Mouse (Mus musculus): Measurements from ENCODE around the gene Ccdc155. TPM values are rescaled to one million over a fixed set of nuclear protein-coding genes. Genes with fewer than 3 reads are reported as not detected.

Ccdc155 gene
- polyA plus RNA-seq, 1 experiment from 2014 or later: 0.48 TPM

GRCm38 (mm10) chr7:45216442-45217183, 11.9 kb upstream of the Ccdc155 start:
- Histone ChIP-seq H3K9me3 (replicated peaks) (no peaks in the 10 kb centered on the region), H3K4me2 (replicated peaks) (peak overlapping the region; percentile 79), H3K27me3 (peaks cover 9% of the 10 kb centered on the region), H3K4me3 (peak overlapping the region; percentile 70), H3K4me1 (peaks cover 42% of the 10 kb centered on the region), H3K36me3 (peaks cover 36% of the 10 kb centered on the region), H3K27ac (peak overlapping the region; percentile 91), H3K9ac (peak overlapping the region; percentile 83)
- 1% methylated on average over 13 of the region's 13 CpGs for WGBS
- peak; percentile 83 for ATAC-seq (ENCODE audit: low FRiP score)

- under 1% methylated on average over 55 of the region's 55 CpGs for WGBS
- H3K9me3 ChIP-seq (replicated peaks): no peaks in the 10 kb centered on the region
- H3K4me3 ChIP-seq: peak within 1 kb of the TSS; percentile 70
- peak within 1 kb of the TSS; percentile 79 for H3K4me2 ChIP-seq (replicated peaks)
- peak within 1 kb of the TSS; percentile 91 for H3K27ac ChIP-seq
- peak; percentile 57 for ATAC-seq (ENCODE audit: low FRiP score)
- peaks cover 16% of the 10 kb centered on the region for H3K27me3 ChIP-seq
- peaks cover 44% of the 10 kb centered on the region for H3K4me1 ChIP-seq
- peak within 1 kb of the TSS; percentile 83 for H3K9ac ChIP-seq
- H3K36me3 ChIP-seq: peaks cover 30% of the 10 kb centered on the region
Measured at GRCm38 (mm10) chr7:45215673-45216441, 11.2 kb upstream of the Ccdc155 start, which contains the start of gene Tead2. TSS of gene Tead2 (plus strand) at chr7:45215753.

- peaks cover 29% of the 10 kb centered on the region for H3K4me1 ChIP-seq
- no peak for ATAC-seq (ENCODE audit: low FRiP score)
- WGBS: 55% methylated on average over 5 of the region's 5 CpGs
- H3K4me2 ChIP-seq (replicated peaks): no peak overlapping the region
- no peak overlapping the region for H3K4me3 ChIP-seq
- H3K9ac ChIP-seq: no peak overlapping the region
- H3K36me3 ChIP-seq: peaks cover 9% of the 10 kb centered on the region; the same call in 1 of the 2 replicates
- H3K9me3 ChIP-seq (replicated peaks): no peaks in the 10 kb centered on the region
- H3K27me3 ChIP-seq: peaks cover 30% of the 10 kb centered on the region
- H3K27ac ChIP-seq: no peak overlapping the region
Measured at GRCm38 (mm10) chr7:45213708-45214107, 9.0 kb upstream of the Ccdc155 start.

DNA sequence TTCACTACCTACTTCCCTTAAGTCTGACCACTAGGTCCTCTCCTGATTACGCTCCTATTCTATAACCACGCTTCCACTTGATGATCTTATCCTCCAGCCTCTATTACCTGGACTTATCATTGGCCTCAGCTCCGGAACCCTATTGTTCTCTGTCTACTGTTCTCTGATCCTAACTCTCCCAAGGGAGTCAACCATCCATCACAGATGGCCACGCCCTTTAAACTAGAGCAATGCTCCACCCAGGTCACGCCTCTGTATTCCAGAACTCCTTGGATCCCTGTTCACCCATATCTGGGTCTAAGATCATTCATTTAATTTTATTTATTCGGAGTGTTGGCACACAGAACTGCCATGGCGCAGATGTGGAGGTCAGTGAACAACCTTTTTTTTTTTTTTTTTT, 7.7 kb upstream of the Ccdc155 start:
- 76% methylated on average over 7 of the region's 7 CpGs for WGBS

GRCm38 (mm10) chr7:45211851-45212251, 7.2 kb upstream of the Ccdc155 start, which contains the start of gene Dkkl1:
TSS of gene Dkkl1 (minus strand) at chr7:45212147.
- 7% methylated on average over 17 of the region's 17 CpGs for WGBS
- Histone ChIP-seq H3K4me1 (peaks cover 14% of the 10 kb centered on the region), H3K4me3 (peak within 1 kb of the TSS; percentile 10; the same call in 1 of the 2 replicates)

More for the DNA sequence above, 7.7 kb upstream of the Ccdc155 start:
- H3K27me3 ChIP-seq: peaks cover 30% of the 10 kb centered on the region
- no peak overlapping the region for H3K27ac ChIP-seq
- no peak overlapping the region for H3K4me2 ChIP-seq (replicated peaks)
- H3K4me1 ChIP-seq: peaks cover 19% of the 10 kb centered on the region
- 0 out of 2 replicates have a peak overlapping the region, but pooled peaks have one; percentile 10 for H3K4me3 ChIP-seq
- H3K9ac ChIP-seq: no peak overlapping the region
- H3K36me3 ChIP-seq: no peaks in the 10 kb centered on the region
- no peaks in the 10 kb centered on the region for H3K9me3 ChIP-seq (replicated peaks)
- no peak for ATAC-seq (ENCODE audit: low FRiP score)

DNA sequence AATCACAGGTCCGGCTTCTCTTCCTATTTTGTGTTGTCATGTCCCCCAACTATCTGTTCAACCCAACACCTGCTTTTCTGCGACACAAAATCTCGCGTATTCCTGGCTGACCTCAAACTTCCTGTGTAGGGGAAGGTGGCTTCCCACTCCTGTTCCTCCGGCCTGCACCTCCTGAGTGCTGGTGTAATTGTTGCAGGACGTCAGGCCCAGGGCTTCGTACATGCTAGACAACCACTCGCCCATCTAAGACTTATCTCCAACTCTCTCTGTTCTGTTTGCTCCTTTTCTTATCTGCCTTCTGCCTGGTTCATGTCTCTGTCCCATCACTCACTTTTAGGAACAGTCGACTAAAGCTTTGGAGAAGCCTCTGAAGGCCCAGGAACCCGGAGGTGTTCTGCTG, 6.4 kb upstream of the Ccdc155 start:
- no peak overlapping the region for H3K9ac ChIP-seq
- H3K27ac ChIP-seq: no peak overlapping the region
- H3K9me3 ChIP-seq (replicated peaks): no peaks in the 10 kb centered on the region
- no peak overlapping the region for H3K4me2 ChIP-seq (replicated peaks)
- H3K4me1 ChIP-seq: peaks cover 12% of the 10 kb centered on the region
- no peak for ATAC-seq (ENCODE audit: low FRiP score)
- H3K4me3 ChIP-seq: no peak overlapping the region
- peaks cover 30% of the 10 kb centered on the region for H3K27me3 ChIP-seq
- WGBS: 77% methylated on average over 10 of the region's 10 CpGs
- H3K36me3 ChIP-seq: no peaks in the 10 kb centered on the region

More at GRCm38 (mm10) chr7:45211851-45212251, 7.2 kb upstream of the Ccdc155 start, which contains the start of gene Dkkl1:
- peaks cover 30% of the 10 kb centered on the region for H3K27me3 ChIP-seq
- H3K9ac ChIP-seq: no peak within 1 kb of the TSS
- no peaks in the 10 kb centered on the region for H3K36me3 ChIP-seq
- no peaks in the 10 kb centered on the region for H3K9me3 ChIP-seq (replicated peaks)
- no peak within 1 kb of the TSS for H3K27ac ChIP-seq
- 0 out of 2 replicates have a peak within 1 kb of the TSS, but pooled peaks have one; percentile 9 for H3K4me2 ChIP-seq (replicated peaks)
- no peak for ATAC-seq (ENCODE audit: low FRiP score)

- WGBS: 77% methylated on average over 6 of the region's 6 CpGs
- Histone ChIP-seq H3K27ac (no peak overlapping the region), H3K27me3 (peaks cover 32% of the 10 kb centered on the region), H3K4me2 (replicated peaks) (no peak overlapping the region), H3K4me3 (no peak overlapping the region), H3K36me3 (no peaks in the 10 kb centered on the region), H3K4me1 (peaks cover 4% of the 10 kb centered on the region; the same call in 1 of the 2 replicates), H3K9ac (no peak overlapping the region), H3K9me3 (replicated peaks) (no peaks in the 10 kb centered on the region)
- ATAC-seq (ENCODE audit: low FRiP score): no peak
Measured at GRCm38 (mm10) chr7:45208260-45208659, 3.6 kb upstream of the Ccdc155 start.

GRCm38 (mm10) chr7:45202654-45203053, 2.0 kb downstream of the Ccdc155 start:
- peaks cover 21% of the 10 kb centered on the region for H3K27me3 ChIP-seq
- no peak overlapping the region for H3K9ac ChIP-seq
- peaks cover 2% of the 10 kb centered on the region; the same call in 1 of the 2 replicates for H3K4me1 ChIP-seq
- 69% methylated on average over 10 of the region's 10 CpGs for WGBS
- H3K4me2 ChIP-seq (replicated peaks): no peak overlapping the region
- H3K9me3 ChIP-seq (replicated peaks): no peaks in the 10 kb centered on the region
- ATAC-seq (ENCODE audit: low FRiP score): no peak
- no peak overlapping the region for H3K4me3 ChIP-seq
- no peaks in the 10 kb centered on the region for H3K36me3 ChIP-seq
- H3K27ac ChIP-seq: no peak overlapping the region

DNA sequence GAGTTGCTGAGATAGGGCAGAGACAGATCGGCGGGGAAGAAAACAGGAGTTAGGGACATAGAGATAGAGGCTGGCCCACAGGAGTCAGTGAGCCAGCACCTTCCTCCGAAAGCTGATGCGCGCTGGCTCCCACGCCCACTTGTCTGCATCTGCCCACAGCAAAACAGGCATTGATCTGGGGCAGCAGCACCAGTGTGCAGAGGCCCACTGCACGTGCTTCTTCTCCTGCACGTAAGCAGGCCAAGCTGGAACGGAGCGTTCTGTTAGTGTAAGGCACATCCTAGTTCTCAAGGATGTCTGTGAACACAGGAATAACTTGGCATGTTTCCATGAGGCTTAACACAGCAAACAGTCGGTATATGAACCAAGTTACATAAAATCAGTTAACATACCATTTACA, 5.7 kb downstream of the Ccdc155 start:
- H3K9ac ChIP-seq: no peak overlapping the region
- WGBS: 83% methylated on average over 11 of the region's 11 CpGs
- H3K4me3 ChIP-seq: no peak overlapping the region
- peaks cover 29% of the 10 kb centered on the region for H3K27me3 ChIP-seq
- no peak overlapping the region for H3K4me2 ChIP-seq (replicated peaks)
- H3K27ac ChIP-seq: no peak overlapping the region
- peaks cover 2% of the 10 kb centered on the region; the same call in 1 of the 2 replicates for H3K4me1 ChIP-seq
- H3K36me3 ChIP-seq: no peaks in the 10 kb centered on the region
- no peak for ATAC-seq (ENCODE audit: low FRiP score)
- H3K9me3 ChIP-seq (replicated peaks): no peaks in the 10 kb centered on the region

GRCm38 (mm10) chr7:45198435-45198834, 6.3 kb downstream of the Ccdc155 start:
- H3K9ac ChIP-seq: peak overlapping the region; percentile 27; the same call in 1 of the 2 replicates

GRCm38 (mm10) chr7:45196994-45197393, 7.7 kb downstream of the Ccdc155 start:
- H3K4me3 ChIP-seq: no peak overlapping the region
- no peak overlapping the region for H3K27ac ChIP-seq
- WGBS: 64% methylated on average over 5 of the region's 5 CpGs
- H3K27me3 ChIP-seq: peaks cover 29% of the 10 kb centered on the region
- no peak overlapping the region for H3K9ac ChIP-seq
- no peak overlapping the region for H3K4me2 ChIP-seq (replicated peaks)
- no peaks in the 10 kb centered on the region for H3K36me3 ChIP-seq
- ATAC-seq (ENCODE audit: low FRiP score): no peak
- H3K9me3 ChIP-seq (replicated peaks): no peaks in the 10 kb centered on the region
- peaks cover 5% of the 10 kb centered on the region for H3K4me1 ChIP-seq

More at GRCm38 (mm10) chr7:45198435-45198834, 6.3 kb downstream of the Ccdc155 start:
- H3K27me3 ChIP-seq: peaks cover 33% of the 10 kb centered on the region
- no peak overlapping the region for H3K4me3 ChIP-seq
- H3K4me2 ChIP-seq (replicated peaks): 0 out of 2 replicates have a peak overlapping the region, but pooled peaks have one; percentile 13
- H3K9me3 ChIP-seq (replicated peaks): no peaks in the 10 kb centered on the region
- H3K4me1 ChIP-seq: peaks cover 2% of the 10 kb centered on the region; the same call in 1 of the 2 replicates
- 10% methylated on average over 5 of the region's 5 CpGs for WGBS
- H3K27ac ChIP-seq: no peak overlapping the region
- no peaks in the 10 kb centered on the region for H3K36me3 ChIP-seq
- peak; percentile 36; the same call in 1 of the 2 replicates for ATAC-seq (ENCODE audit: low FRiP score)

DNA sequence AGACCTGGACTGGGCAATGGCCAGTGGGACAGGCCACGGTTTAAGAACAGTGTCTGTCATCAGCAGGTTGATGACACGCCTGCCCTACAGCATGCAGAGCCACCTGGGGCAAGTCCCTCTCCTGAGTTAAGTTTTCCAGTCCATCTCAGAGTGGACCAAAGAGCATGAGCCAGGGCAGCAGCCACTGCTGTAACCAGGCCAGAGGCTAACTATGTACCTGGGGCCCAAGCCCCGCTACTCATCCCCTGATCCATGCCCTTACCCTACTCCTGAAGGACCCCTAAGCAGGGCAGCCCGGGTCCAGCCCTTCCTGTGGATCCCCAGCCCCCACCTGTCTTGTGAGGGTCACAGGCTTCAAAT, 8.5 kb downstream of the Ccdc155 start:
- Histone ChIP-seq H3K36me3 (no peaks in the 10 kb centered on the region), H3K9me3 (replicated peaks) (no peaks in the 10 kb centered on the region), H3K4me1 (peaks cover 9% of the 10 kb centered on the region), H3K9ac (no peak overlapping the region), H3K4me3 (no peak overlapping the region), H3K27ac (no peak overlapping the region), H3K4me2 (replicated peaks) (no peak overlapping the region), H3K27me3 (peaks cover 29% of the 10 kb centered on the region)
- ATAC-seq (ENCODE audit: low FRiP score): no peak
- 80% methylated on average over 4 of the region's 4 CpGs for WGBS

Data from hindbrain, embryonic 12.5 days (tissue).